Mouse (Mus musculus) ES-E14 (cell line): Measurements from ENCODE around the gene Pou2f3.

Experiments
- CHD2 ChIP-seq: IDR thresholded peaks from 2 replicates; pipeline ENCODE4 v1.6.1; 2014; ENCODE audit warnings: mild to moderate bottlenecking, low read depth, low read length, inconsistent platforms
- MAFK ChIP-seq: IDR thresholded peaks from 2 replicates; pipeline ENCODE4 v1.6.1; 2014; ENCODE audit warnings: mild to moderate bottlenecking, low read depth, low read length, inconsistent platforms; ENCODE audit not compliant: insufficient read depth
- ZC3H11A ChIP-seq: IDR thresholded peaks from 2 replicates; pipeline ENCODE4 v1.6.1; 2012; ENCODE audit warnings: low read depth, mild to moderate bottlenecking, inconsistent platforms, low read length, borderline replicate concordance

DNA sequence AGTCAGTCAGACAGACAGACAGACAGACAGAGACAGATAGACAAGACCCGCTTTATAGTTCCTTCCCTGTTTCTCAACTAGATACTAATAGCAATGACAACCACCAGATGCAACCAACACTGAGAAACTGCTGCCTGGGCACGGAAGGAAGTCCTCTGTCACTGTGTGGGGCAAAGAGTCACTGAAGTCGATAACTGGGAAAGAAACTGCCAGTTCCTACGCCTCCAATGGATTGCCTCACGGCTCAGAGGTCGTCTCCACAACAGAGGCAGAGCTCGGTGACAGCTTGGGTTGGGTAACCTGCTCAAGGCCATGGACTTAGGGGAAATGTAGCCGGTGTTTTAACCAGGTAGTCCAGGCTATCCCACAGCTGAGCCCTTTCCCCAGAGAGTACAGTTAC, 17.5 kb upstream of the Pou2f3 start:
- no peak for TF ChIP-seq CHD2
- TF ChIP-seq ZC3H11A: no peak
- no peak for TF ChIP-seq MAFK
